Mouse (Mus musculus) kidney, adult 2 months (tissue): ENCODE data around the gene Kcnk15.

Experiments used
- CTCF ChIP-seq: fragments of 200-500 bp; conservative IDR thresholded peaks from 2 replicates; pipeline ENCODE4 v1.5.1; 2011; ENCODE audit warnings: low read depth, mild to moderate bottlenecking, control low read depth, low read length, moderate library complexity, mixed read lengths; ENCODE audit not compliant: insufficient read depth, insufficient read length
- POLR2A ChIP-seq: fragments of 200-500 bp; IDR thresholded peaks from one replicate; pipeline ENCODE4 v1.6.1; 2011; ENCODE audit warnings: low read depth, low read length, control low read depth

DNA sequence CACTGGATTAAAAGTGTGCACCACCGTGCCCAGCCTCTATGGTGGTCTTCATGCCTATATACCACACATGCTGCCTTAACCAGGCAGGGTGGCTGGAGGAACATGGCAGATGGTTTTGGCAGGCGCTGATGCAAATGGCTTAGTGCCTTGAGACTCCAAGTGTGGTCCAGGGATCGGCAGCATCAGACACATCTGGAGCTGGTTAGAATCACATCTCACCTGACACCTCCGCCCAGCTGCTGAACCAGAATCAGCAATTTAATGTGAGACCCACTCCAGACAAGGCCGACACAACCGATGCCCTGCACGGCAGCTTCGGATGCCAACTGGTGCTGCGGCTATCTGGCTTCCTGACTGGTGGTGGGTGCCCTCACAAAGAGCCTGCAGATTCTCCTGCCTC lies 12.6 kb downstream of the Kcnk15 start:
- TF ChIP-seq POLR2A (no peak), CTCF (no peak)
